Mouse (Mus musculus) ovary, adult 2 months (tissue): ENCODE data around the gene Kcne2. TPM values are rescaled to one million over a fixed set of nuclear protein-coding genes. Genes with fewer than 3 reads are reported as not detected.

Source experiments
- polyA plus RNA-seq: library from polyadenylated mRNA; depleted of rRNA; stranded (reverse); fragments of >200 nt; gene quantifications from 2 replicates; pipeline ENCODE4 v1.2.3, GENCODE M21; 2012; rRNA removed

Gene Kcne2
- polyA plus RNA-seq, result 0.46 and 1.1 TPM in 2 replicates

DNA sequence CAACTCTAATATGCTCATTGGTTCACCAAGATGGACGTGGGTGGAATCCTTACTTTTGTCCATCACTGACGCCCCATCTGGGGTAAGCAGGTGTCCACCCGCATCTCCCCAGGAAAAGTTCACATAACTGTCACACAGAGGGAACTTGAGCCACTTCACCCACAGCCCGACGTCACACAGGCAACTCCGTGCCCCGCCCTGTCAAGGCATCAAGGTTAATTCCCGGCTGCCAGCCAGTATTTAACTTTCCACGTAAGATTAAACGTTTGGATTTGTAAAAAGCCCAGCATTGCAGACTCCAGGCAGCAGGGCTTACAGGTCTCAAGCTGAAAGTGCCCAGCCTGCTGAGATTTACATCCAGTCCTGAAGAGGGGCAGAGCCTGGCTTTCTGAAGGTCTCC, at the start of gene Kcne2:
Gene Kcne2 (plus strand): TSS at position 289 of the 400 bp plus-strand sequence.

DNA sequence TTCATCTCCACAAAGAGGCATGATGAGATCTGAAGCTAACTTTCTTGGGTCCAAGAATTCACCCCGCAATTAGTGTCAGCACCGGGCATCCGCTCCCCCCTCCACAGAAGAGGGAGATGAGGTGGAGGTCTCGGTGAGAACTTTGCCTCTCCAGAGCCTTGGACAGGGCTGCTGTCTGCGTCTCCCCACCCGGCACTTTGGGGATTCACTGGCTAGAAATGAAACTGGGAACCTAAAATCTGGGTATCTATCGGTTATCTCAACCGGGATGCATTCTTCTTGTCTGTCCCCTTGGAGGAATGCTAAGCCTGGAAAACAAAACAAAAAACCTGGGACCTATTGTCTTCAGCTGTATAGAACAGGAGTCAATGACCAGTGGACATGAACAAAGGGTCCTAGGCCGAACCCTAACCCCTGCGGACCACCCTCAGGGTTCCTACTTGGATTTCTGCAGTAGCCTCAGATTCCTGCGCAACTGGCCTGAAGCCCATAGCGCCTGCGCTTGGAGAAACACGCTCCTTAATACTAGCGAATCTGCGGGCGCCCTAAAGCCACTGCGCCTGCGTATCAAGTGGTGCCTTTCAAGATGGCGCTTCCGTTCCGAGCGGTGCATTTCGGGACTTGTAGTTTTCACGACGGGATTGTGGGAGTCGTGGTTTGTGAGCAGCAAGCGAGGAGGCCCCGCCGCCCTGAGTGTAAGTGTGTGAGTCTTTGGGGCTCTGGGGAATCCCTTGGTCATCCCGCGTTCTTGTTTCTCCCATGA, 8.6 kb downstream of the Kcne2 start, which contains the start of gene Smim11:
Gene Smim11 (plus strand): TSS at position 638 of the 763 bp plus-strand sequence.

DNA sequence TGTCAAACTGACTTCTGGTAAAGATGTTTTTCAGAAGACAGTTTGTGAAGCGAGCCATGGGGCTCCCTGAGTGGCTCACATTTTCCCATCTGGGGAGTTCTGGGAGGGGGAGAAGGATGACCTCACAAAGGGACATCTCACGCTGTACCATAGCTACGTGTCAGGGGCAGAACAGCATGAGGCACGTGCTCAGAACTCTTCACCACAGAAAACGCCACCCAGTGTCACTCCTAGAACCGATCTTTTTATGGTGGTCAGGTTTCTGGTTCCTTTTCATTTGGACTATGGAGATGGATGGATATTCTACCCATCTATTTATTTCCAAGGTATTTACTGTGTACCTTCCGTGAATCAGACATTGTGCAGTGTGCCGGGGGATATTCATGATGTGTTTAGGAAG, 29.2 kb downstream of the Kcne2 start, which contains the start of gene Fam243:
Gene Fam243 (minus strand): TSS at position 101 of the 400 bp plus-strand sequence.

Other genes starting within 250 kb of the Kcne2 start
- 23.0 and 33.1 TPM in 2 replicates for gene Mrps6, start 234.1 kb upstream of the Kcne2 start, polyA plus RNA-seq
- gene Gm49711, start 234.1 kb upstream of the Kcne2 start, polyA plus RNA-seq, result 0.31 TPM in 1 of 2 replicates, not detected in the other
- gene Slc5a3, start 234.1 kb upstream of the Kcne2 start, polyA plus RNA-seq, result 2.4 and 3.1 TPM in 2 replicates
- 35.5 and 40.7 TPM in 2 replicates for gene Smim11, start 8.9 kb downstream of the Kcne2 start, polyA plus RNA-seq
- not detected in 2 replicates for gene Fam243, start 29.1 kb downstream of the Kcne2 start, polyA plus RNA-seq
- gene Kcne1, start 67.1 kb downstream of the Kcne2 start, polyA plus RNA-seq, result 0.89 and 1.8 TPM in 2 replicates
- 8.9 and 10.1 TPM in 2 replicates for gene Rcan1, start 178.5 kb downstream of the Kcne2 start, polyA plus RNA-seq
- 0.67 and 0.79 TPM in 2 replicates for gene Clic6, start 193.3 kb downstream of the Kcne2 start, polyA plus RNA-seq